ENCODE assay signal across 32 mouse cellular contexts in the genomic region with DNA sequence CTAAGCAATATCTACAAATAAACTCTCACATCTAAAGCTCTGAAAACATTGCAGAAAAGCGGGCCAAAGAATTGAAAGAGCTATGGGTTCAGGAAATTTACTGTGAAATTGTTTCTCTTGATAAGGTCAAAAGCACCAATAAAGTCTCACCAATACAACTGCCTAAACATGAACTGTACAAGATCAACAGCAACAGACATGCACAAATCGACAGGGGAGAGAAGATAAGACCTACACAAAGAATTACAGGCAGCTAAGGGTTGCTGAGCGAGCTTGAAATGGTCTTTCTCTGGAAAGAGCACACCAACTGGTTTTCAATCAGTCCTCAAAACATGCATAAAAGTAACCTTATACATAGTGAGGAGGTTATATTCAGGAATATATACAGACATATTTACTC.
"Had no signal": no experiment of that assay in that cellular context is flagged by ENCODE, and none has a peak within 500 bp of the region (broad histone marks: within the 10 kb centered on the region; RNA-seq: fewer than 3 reads in every experiment).

No protein-coding gene starts in this region.

- H3K27me3 ChIP-seq: heart, embryonic 12.5 days; heart, embryonic 13.5 days; heart, embryonic 15.5 days; hindbrain, embryonic 12.5 days; hindbrain, embryonic 13.5 days; hindbrain, embryonic 15.5 days; intestine, embryonic 15.5 days; kidney, embryonic 15.5 days had no signal

- H3K4me1 ChIP-seq: heart, embryonic 12.5 days; heart, embryonic 13.5 days; heart, embryonic 15.5 days; hindbrain, embryonic 10.5 days; hindbrain, embryonic 12.5 days; hindbrain, embryonic 13.5 days; hindbrain, embryonic 15.5 days; intestine, embryonic 15.5 days; kidney, embryonic 15.5 days had no signal

- ATAC-seq: hindbrain, embryonic 16.5 days; hindbrain, postnatal 0 days; inflammation-experienced regulatory T-cells, adult 6 months; intestine, embryonic 15.5 days; intestine, embryonic 16.5 days; intestine, postnatal 0 days had no signal

- H3K36me3 ChIP-seq: heart, embryonic 12.5 days; heart, embryonic 13.5 days; heart, embryonic 15.5 days; hindbrain, embryonic 10.5 days; hindbrain, embryonic 12.5 days; hindbrain, embryonic 13.5 days; hindbrain, embryonic 15.5 days; intestine, embryonic 15.5 days; kidney, embryonic 15.5 days had no signal

- H3K9me3 ChIP-seq: heart, embryonic 12.5 days; heart, embryonic 13.5 days; heart, embryonic 15.5 days; hindbrain, embryonic 10.5 days; hindbrain, embryonic 12.5 days; hindbrain, embryonic 13.5 days; hindbrain, embryonic 15.5 days; intestine, embryonic 15.5 days; kidney, embryonic 15.5 days had no signal

- DNase-seq: heart, postnatal 10 days; heart, postnatal 14 days; heart, postnatal 36 days; heart, postnatal 4 days; kidney, adult 11 months; kidney, adult 18-20 months; kidney, adult 2 months; kidney, adult 8-10 months; kidney, adult 9 months; kidney, postnatal 10 days; kidney, postnatal 14 days; kidney, postnatal 25 days; kidney, postnatal 36 days; kidney, postnatal 4 days; layer of hippocampus, adult 9-11 months; layer of hippocampus, postnatal 36 days had no signal

- H3K4me3 ChIP-seq: heart, embryonic 12.5 days; heart, embryonic 13.5 days; heart, embryonic 15.5 days; hindbrain, embryonic 10.5 days; hindbrain, embryonic 12.5 days; hindbrain, embryonic 13.5 days; hindbrain, embryonic 15.5 days; intestine, embryonic 15.5 days; kidney, embryonic 15.5 days; layer of hippocampus, adult 2 months; left cerebral cortex, adult 2 months had no signal
